Mouse (Mus musculus): Measurements from ENCODE around the gene Sorcs3. TPM values are rescaled to one million over a fixed set of nuclear protein-coding genes. Genes with fewer than 3 reads are reported as not detected.

The Sorcs3 gene
- total RNA-seq, 2 experiments from 2014 or later = 33.0 TPM

DNA sequence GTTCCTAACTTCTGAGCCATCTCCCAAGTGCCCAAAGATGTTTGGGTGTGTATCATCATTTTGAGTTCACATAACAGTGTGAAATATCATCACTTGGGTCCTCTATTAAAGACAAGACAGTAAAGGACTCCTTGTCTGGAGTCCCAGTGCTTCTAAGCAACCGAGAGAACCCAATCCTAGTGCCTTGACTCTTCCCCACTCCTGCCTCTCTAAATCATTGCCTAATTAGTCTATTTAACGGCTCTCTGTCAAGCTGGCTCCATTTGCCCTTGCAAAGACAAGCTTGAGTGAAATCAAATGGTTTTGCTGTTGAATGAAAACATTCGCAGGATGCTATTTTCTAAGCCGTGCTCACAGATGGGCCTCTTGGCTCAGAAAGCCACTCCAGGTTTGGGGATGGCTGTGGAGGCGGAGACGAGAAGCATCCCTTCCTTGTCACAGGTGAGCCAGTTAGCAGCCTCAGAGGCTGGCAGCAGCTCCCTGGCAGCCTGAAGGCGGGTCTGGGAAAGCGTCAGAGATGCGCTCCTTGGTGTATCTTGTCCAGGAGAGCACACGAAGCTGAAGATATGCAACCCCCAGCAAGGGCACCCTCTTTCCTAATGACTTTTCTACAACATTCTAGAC is 79.9 kb downstream of the Sorcs3 start:
- DNase-seq = peak; percentile 25 to 39

GRCm38 (mm10) chr19:48294251-48294650 is 88.4 kb downstream of the Sorcs3 start:
- no peak for DNase-seq

DNA sequence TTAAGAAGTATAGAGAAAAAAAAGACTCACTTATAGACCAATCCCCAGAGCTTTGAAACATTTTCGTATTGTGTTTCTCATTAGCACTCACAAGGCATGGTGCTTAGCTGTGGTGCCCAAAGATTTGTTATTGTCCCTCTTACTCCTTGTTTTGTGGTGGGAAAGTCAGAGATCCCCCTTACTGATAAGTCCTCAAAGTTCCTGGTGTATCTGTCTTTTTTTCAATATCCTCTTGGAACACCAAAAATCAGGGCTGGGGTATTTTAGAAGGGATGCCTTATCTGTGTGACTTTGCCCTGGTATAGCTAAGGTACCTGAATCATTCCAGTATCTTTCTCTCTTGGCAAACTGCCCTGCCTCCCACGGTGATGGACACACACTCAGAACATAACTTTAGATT is 92.6 kb downstream of the Sorcs3 start:
- DNase-seq = no peak

- DNase-seq = no peak
Measured at GRCm38 (mm10) chr19:48300440-48301231, 94.8 kb downstream of the Sorcs3 start.

- DNase-seq = no peak
Measured at GRCm38 (mm10) chr19:48301300-48301699, 95.5 kb downstream of the Sorcs3 start.

DNA sequence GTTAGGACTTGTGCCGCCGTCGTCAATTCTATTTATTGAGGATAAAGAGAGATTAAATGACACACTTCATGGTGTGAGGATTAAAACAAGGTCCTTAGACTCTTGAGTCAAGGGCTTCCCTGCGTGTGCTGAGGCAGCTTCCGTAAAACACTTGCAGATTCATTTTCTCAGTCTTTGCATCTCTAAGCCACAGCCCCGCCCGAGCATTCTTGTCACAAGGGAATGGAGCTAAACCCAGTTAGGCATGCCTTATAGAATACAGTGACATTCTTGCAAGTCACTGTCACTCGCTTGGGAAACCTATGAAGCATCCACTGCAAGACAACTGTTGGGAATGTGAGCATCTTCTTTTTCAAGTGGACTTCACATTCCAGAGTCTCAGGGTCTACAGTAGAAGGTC is 102.5 kb downstream of the Sorcs3 start:
- no peak for DNase-seq

DNA sequence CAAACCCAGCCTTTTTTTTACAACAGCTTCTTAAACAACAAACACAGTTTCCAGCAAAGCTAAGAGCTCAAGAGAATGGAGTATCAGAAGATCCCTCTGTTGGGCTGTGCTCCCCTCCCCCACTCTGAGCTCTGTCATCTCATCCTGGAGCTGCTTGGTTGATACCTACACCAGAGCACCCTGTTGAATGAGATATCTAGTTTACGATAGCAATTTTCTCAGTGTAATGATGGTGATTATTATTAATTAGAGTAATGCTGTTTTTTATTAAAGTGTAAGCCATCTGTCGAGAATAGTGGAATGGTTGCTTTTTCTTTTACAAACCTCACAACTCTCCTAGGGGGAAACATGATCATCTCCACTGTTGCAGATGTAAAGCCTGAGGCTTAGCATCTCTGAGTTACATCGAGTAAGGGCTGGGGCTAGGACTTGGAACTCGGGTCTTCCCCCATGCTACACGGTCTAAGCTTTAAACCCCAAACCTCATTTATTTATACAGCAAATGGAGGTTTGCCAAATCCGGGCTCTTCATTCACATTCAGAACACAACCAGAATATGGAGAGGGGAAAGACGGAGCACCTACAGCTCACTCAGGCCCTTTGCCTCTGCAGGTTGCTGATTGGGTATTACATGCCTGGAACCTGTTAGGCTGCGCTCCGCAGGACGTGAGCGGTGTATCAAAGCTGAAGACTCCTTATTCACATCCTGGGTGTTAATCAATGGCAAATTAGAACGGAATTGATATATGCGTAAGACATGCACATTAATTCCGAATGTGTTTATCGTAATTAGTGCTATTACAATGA is 103.9 kb downstream of the Sorcs3 start:
- no peak for DNase-seq

GRCm38 (mm10) chr19:48310338-48310710 is 104.5 kb downstream of the Sorcs3 start:
- DNase-seq = no peak

DNA sequence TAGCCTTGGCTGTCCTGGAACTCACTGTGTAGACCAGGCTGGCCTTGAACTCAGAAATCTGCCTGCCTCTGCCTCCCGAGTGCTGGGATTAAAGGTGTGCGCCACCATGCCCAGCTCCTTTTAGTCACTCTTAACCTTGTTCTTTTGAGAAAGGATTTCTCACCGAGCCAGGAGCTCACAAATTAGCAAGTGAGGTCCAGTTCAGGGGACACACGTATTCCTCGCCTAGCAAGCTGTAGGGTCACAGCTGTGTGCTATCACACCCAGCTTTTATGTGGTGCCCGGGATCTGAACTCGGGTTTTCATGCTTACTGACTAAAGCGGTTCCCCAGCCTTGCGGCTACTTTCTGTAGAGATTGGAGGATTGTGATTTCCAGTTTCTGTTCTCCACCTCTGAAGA is 108.0 kb downstream of the Sorcs3 start:
- no peak for DNase-seq

- DNase-seq = no peak
Measured at GRCm38 (mm10) chr19:48327115-48327514, 121.3 kb downstream of the Sorcs3 start.

DNA sequence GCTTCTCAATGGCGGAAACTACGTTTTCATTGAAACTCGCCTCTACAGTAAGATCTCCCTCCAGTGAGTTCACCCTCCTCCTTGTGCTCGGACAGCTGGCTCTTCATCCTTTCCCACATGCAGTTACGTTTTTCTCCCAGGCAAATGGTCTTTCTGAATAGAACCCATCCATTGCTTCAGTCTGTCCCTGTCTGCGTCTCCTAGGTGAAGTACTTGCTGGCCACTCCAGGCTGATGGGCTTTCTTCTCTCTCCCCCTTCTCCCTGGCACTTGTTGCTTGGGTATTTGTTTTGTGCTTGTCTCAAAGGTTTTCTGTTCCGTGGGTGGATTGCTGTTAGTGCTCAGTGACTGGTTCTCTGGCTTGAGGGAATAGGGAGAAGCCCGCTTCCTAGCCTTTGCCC is 122.3 kb downstream of the Sorcs3 start:
- DNase-seq = no peak

DNA sequence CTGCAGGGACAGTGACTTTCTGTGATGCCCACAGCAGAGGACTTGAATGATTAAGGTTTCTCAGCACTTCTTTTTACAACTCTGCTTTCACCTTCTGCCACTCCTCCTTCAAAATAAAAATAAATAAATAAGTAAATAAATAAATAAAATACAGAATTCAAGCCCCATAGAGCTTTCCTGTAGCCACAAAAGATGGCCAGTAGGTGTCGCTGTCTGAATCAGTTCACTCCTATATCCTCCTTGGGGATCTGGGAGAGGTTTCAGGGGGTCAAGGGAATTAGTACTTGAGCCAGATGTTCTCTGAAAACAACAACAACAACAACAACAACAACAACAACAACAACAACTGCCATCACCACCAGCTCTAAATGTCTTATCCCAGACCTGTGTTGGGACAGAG is 125.8 kb downstream of the Sorcs3 start:
- DNase-seq = no peak

DNA sequence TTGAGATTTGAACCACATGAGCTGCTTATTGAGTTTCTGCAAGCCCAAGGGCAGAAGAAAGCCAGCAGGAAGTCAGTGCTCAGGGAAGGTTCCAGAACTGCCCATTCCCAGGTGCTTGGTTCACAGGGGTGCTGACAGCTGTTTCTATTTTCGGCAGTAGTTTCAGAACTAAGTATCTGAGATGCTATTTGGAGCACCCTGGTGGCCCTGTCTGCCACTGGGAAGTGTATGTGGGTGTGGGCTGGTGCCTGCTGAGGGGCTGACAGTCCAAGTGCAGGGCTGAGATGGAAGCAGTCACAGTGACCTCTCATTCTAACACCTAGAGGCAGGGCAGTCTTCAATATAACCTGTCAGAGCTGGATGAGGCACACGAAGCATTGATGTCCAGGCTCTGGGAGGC is 127.3 kb downstream of the Sorcs3 start:
- no peak for DNase-seq

DNA sequence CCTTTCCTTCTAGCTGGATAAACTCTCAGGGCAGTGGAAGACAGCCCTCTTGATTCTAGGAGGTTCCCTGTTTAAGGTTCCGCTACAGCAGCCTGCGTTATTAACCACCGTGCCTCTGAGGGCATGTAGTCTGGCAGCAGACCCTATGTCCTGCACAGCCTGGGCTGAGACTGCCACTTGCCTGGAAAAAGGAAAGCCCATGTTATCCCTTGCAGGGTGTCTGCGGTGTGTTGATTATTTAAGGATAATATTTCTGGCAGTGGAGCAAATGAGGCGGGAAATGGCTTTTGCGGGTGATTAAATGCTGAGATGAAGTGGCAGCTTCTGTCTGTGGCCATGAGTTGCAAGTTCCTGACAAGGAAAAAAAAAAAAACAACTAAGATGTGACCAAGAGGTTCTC is 131.6 kb downstream of the Sorcs3 start:
- DNase-seq = no peak

DNA sequence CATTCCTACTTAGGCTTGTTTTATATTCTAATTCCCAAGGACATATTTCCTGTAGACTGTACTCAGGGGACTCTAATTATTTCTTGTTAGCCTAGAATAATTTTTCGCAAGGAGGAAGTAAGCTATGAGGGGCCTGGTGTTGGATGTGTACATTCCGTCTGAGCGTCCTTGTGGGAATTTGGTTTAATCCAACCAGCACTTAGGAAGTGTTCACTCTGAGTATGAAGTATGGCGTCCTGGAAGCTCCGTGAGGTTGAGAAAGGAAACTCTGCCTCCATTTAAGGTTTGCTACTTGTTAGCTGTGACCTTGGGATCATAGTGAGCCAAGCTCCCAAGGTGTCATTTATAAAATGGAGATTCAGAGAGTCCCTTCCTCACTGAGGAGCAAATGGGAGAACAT is 132.3 kb downstream of the Sorcs3 start:
- DNase-seq = no peak

GRCm38 (mm10) chr19:48342770-48343169 is 136.9 kb downstream of the Sorcs3 start:
- no peak for DNase-seq

- DNase-seq = no peak
Measured at GRCm38 (mm10) chr19:48343442-48343841, 137.6 kb downstream of the Sorcs3 start.

DNA sequence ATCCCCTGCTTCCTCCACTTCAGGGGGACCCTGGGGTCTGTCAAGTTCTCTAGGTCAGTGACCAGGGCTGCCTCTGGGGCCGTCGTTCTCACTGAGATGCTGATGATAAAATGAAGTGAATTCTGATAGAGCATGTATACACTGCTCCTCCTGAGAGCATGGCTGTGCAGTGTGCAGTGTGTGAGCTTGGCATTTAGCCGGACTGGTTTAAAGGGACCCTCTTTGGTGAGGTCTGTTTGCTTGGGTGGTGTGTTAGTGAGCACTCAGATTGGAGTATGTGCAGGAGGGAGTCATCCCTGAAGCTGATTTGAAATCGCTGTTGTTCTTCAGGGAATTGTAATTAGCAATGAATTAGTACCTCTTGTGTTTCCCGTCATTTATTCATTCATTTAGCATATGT is 141.3 kb downstream of the Sorcs3 start:
- DNase-seq = no peak

DNA sequence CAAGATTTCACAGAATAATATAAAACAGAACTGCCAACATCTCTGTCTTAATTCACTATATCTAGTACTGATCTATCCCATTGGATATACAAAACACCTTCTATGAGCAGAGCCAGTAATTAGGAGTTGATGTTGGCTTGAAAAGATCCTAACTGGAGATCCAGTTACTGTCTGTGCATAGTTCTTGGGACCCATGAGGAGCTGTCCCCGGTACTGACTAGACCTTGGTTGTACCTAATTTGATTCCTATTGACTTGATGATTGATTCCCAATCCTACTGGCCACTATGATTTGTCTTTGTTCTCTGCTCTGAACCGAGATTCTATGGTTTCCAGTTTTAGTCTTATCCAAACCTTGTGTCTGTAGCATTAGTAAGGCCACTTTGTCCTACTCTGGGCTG is 151.0 kb downstream of the Sorcs3 start:
- no peak for DNase-seq

DNA sequence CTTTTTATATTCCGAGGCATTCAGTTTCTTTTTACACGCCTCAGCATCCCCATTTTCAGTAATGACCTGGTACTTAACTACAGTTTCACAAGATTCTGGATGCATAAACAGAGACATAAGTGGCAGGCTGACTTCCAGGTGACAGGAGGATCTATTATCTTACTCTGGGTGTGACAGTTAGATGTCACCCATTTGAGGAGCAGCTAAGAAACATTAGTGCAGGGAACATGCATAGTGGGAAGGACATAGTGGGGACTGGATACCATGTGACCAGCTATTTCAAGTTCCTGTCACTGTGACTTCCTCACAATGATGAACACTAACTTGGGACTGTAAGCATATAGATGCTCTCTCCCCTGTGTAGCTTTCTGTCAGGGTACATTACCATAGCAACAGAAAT is 156.3 kb downstream of the Sorcs3 start:
- no peak for DNase-seq

GRCm38 (mm10) chr19:48368056-48368455 is 162.2 kb downstream of the Sorcs3 start:
- peak; percentile 37 to 53 for DNase-seq

- no peak for DNase-seq
Measured at GRCm38 (mm10) chr19:48371787-48372186, 166.0 kb downstream of the Sorcs3 start.

DNA sequence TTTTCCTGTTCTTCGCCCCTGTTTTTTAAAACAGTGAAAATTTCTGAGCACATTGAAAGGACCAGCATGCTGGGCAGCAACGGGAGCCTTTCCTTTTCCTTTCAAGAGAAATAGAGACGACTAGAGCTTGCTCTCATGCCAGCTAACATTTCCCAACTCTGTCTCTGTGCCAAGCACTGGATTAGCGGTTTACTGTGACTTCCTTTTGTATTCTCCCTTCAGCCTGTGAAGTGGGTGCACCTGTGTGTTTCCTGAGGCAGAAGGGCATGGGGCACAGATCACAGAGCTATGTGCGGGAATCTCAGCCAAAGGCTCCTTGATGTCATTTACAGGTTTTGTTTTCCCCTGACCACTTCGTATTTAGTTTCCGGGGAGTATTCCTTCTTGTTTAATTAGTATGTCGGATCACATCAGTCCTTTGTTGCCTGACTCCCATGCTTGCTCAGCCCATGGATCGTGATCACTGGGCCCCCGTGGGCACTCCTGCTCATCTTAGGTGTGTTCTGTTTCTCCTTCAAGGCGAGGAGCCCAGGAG is 172.2 kb downstream of the Sorcs3 start:
- no peak for DNase-seq
